Mouse (Mus musculus): ENCODE data around the gene Slc38a9.

Gene Slc38a9

GRCm38 (mm10) chr13:112740073-112740472 lies 79.5 kb downstream of the Slc38a9 start:
- in situ Hi-C loops (cut with MboI; ENCODE audit: unreplicated experiment in 2 of 2): no loop called here

GRCm38 (mm10) chr13:112742076-112742830 lies 81.7 kb downstream of the Slc38a9 start:
- in situ Hi-C loops (cut with MboI; ENCODE audit: unreplicated experiment in 2 of 2): no loop called here

GRCm38 (mm10) chr13:112743647-112744046 lies 83.1 kb downstream of the Slc38a9 start:
- in situ Hi-C loops (cut with MboI; ENCODE audit: unreplicated experiment in 2 of 2): no loop called here

- in situ Hi-C loops (cut with MboI; ENCODE audit: unreplicated experiment in 2 of 2): no loop called here
These were observed 83.7 kb downstream of the Slc38a9 start for GRCm38 (mm10) chr13:112744061-112744849.

- in situ Hi-C loops (cut with MboI; ENCODE audit: unreplicated experiment in 2 of 2): no loop called here
These were observed 85.6 kb downstream of the Slc38a9 start for GRCm38 (mm10) chr13:112745936-112746694.

- in situ Hi-C loops (cut with MboI; ENCODE audit: unreplicated experiment in 2 of 2): no loop called here
These were observed 86.1 kb downstream of the Slc38a9 start for GRCm38 (mm10) chr13:112746695-112747055.

- in situ Hi-C loops (cut with MboI; ENCODE audit: unreplicated experiment in 2 of 2): no loop called here
These were observed 87.4 kb downstream of the Slc38a9 start for GRCm38 (mm10) chr13:112747808-112748430.

- in situ Hi-C loops (cut with MboI; ENCODE audit: unreplicated experiment in 2 of 2): no loop called here
These were observed 88.4 kb downstream of the Slc38a9 start for GRCm38 (mm10) chr13:112748808-112749510.

GRCm38 (mm10) chr13:112749881-112750280 lies 89.3 kb downstream of the Slc38a9 start:
- in situ Hi-C loops (cut with MboI; ENCODE audit: unreplicated experiment in 2 of 2): no loop called here

- in situ Hi-C loops (cut with MboI; ENCODE audit: unreplicated experiment in 2 of 2): no loop called here
These were observed 91.1 kb downstream of the Slc38a9 start for GRCm38 (mm10) chr13:112751454-112752308.

- in situ Hi-C loops (cut with MboI; ENCODE audit: unreplicated experiment in 2 of 2): no loop called here
These were observed 91.9 kb downstream of the Slc38a9 start for GRCm38 (mm10) chr13:112752309-112752975.

- in situ Hi-C loops (cut with MboI; ENCODE audit: unreplicated experiment in 2 of 2): no loop called here
These were observed 93.0 kb downstream of the Slc38a9 start for GRCm38 (mm10) chr13:112753522-112753921.

- in situ Hi-C loops (cut with MboI; ENCODE audit: unreplicated experiment in 2 of 2): no loop called here
These were observed 94.3 kb downstream of the Slc38a9 start for GRCm38 (mm10) chr13:112754871-112755270.

GRCm38 (mm10) chr13:112755507-112756010 lies 95.0 kb downstream of the Slc38a9 start:
- in situ Hi-C loops (cut with MboI; ENCODE audit: unreplicated experiment in 2 of 2): no loop called here

- in situ Hi-C loops (cut with MboI; ENCODE audit: unreplicated experiment in 2 of 2): no loop called here
These were observed 96.8 kb downstream of the Slc38a9 start for GRCm38 (mm10) chr13:112757395-112757794.

- in situ Hi-C loops (cut with MboI; ENCODE audit: unreplicated experiment in 2 of 2): no loop called here
These were observed 98.1 kb downstream of the Slc38a9 start for GRCm38 (mm10) chr13:112758546-112759090.

- in situ Hi-C loops (cut with MboI; ENCODE audit: unreplicated experiment in 2 of 2): no loop called here
These were observed 98.8 kb downstream of the Slc38a9 start for GRCm38 (mm10) chr13:112759364-112759763.
